Mouse (Mus musculus): ENCODE results near the gene Cdhr2.

GRCm38 (mm10) chr13:54675895-54676590 lies 25.2 kb upstream of the Cdhr2 start:
- TF ChIP-seq GATA1 (IDR thresholded peaks at IDR 0.05; ENCODE audit: borderline replicate concordance, low read length) (no peak), FLI1 (IDR thresholded peaks at IDR 0.05; ENCODE audit: low read length) (no peak)
